Mouse (Mus musculus) lung, postnatal 0 days (tissue): ENCODE data around the gene Xrcc5. TPM values are rescaled to one million over a fixed set of nuclear protein-coding genes. Genes with fewer than 3 reads are reported as not detected.

Experiments used
- ATAC-seq: fragments of 200-750 bp; cut with Nextera tagmentation; 2 replicates; pipeline ENCODE4 v1.8.0; 2017; ENCODE audit warnings: moderate library complexity
- DNase-seq: peaks from one replicate; pipeline ENCODE4 v3.0.0-alpha.2; 2016; ENCODE audit warnings: low spot score
- H3K27ac ChIP-seq: fragments of 300-500 bp; sonication (generic); 2 replicates; pipeline ENCODE4 v1.5.1; 2014; ENCODE audit warnings: antibody characterized with exemption, mild to moderate bottlenecking, low read length, mixed read lengths
- H3K27me3 ChIP-seq: fragments of 300-500 bp; sonication (generic); replicated peaks from 2 replicates; pipeline ENCODE4 v1.6.1; 2014; ENCODE audit warnings: low read length, mixed read lengths; ENCODE audit not compliant: insufficient read depth
- H3K36me3 ChIP-seq: fragments of 300-500 bp; sonication (generic); 2 replicates; pipeline ENCODE4 v1.6.1; 2014; ENCODE audit warnings: low read length, mixed read lengths; ENCODE audit not compliant: insufficient read depth
- H3K4me1 ChIP-seq: fragments of 300-500 bp; sonication (generic); 2 replicates; pipeline ENCODE4 v1.6.1; 2014; ENCODE audit warnings: antibody characterized with exemption, low read depth, low read length, mixed read lengths; ENCODE audit not compliant: insufficient read depth
- H3K4me2 ChIP-seq: fragments of 300-500 bp; sonication (generic); replicated peaks from 2 replicates; pipeline ENCODE4 v1.6.1; 2014; ENCODE audit warnings: low read depth, mild to moderate bottlenecking, low read length, moderate library complexity, mixed read lengths
- H3K4me3 ChIP-seq: fragments of 300-500 bp; sonication (generic); 2 replicates; pipeline ENCODE4 v1.5.1; 2014; ENCODE audit warnings: low read depth, low read length
- H3K9ac ChIP-seq: fragments of 300-500 bp; sonication (generic); replicated peaks from 2 replicates; pipeline ENCODE4 v1.6.1; 2014; ENCODE audit warnings: low read depth, mild to moderate bottlenecking
- H3K9me3 ChIP-seq: fragments of 300-500 bp; sonication (generic); 2 replicates; pipeline ENCODE4 v1.6.1; 2016; ENCODE audit warnings: low read length, mixed read lengths
- CTCF ChIP-seq: IDR thresholded peaks from 2 replicates; pipeline ENCODE4 v1.5.1; 2016; ENCODE audit warnings: antibody characterized with exemption, mild to moderate bottlenecking
- EP300 ChIP-seq: IDR thresholded peaks from 2 replicates; pipeline ENCODE4 v1.6.1; 2016; ENCODE audit warnings: antibody characterized with exemption, mild to moderate bottlenecking, control low read depth
- WGBS: fragments of 180-500 bp; shearing (Covaris S2); extraction: QIAGEN DNeasy Blood & Tissue Kit; methylation state at CpG from one replicate; pipeline ENCODE4 v1.1.7; 2014; 5-methylcytosine and 5-hydroxymethylcytosine counted together
- polyA plus RNA-seq: library from polyadenylated mRNA; unstranded; fragments of >200 nt; fragmentation: Nextera tagmentation; extraction: Ambion mirVana; gene quantifications from 2 replicates; pipeline ENCODE4 v1.2.1, GENCODE M21; 2015

Gene Xrcc5
- polyA plus RNA-seq, 1 experiment from 2014 or later = 10.3 TPM

GRCm38 (mm10) chr1:72286904-72287303 lies 20.3 kb upstream of the Xrcc5 start:
- H3K4me1 ChIP-seq = no peaks in the 10 kb centered on the region
- TF ChIP-seq CTCF = no peak
- no peak for TF ChIP-seq EP300
- no peaks in the 10 kb centered on the region for H3K9me3 ChIP-seq
- ATAC-seq (no peak), DNase-seq (no peak)
- no peak overlapping the region for H3K27ac ChIP-seq
- H3K4me2 ChIP-seq = no peak overlapping the region
- 0 out of 2 replicates have a peak, but pooled peaks cover 3% of the 10 kb centered on the region for H3K27me3 ChIP-seq
- WGBS = 30% methylated on average over 5 of the region's 5 CpGs
- H3K9ac ChIP-seq = no peak overlapping the region
- no peak overlapping the region for H3K4me3 ChIP-seq
- H3K36me3 ChIP-seq = no peaks in the 10 kb centered on the region

- DNase-seq (no peak), ATAC-seq (no peak)
- H3K27ac ChIP-seq = no peak overlapping the region
- no peaks in the 10 kb centered on the region for H3K9me3 ChIP-seq
- H3K9ac ChIP-seq = no peak overlapping the region
- H3K4me3 ChIP-seq = no peak overlapping the region
- no peaks in the 10 kb centered on the region for H3K4me1 ChIP-seq
- no peak for TF ChIP-seq EP300
- TF ChIP-seq CTCF = no peak
- 0 out of 2 replicates have a peak, but pooled peaks cover 3% of the 10 kb centered on the region for H3K27me3 ChIP-seq
- WGBS = 73% methylated on average over 4 of the region's 4 CpGs
- no peaks in the 10 kb centered on the region for H3K36me3 ChIP-seq
- H3K4me2 ChIP-seq = no peak overlapping the region
Measured at GRCm38 (mm10) chr1:72287893-72288292, 19.3 kb upstream of the Xrcc5 start.

- H3K9ac ChIP-seq = no peak overlapping the region
- H3K36me3 ChIP-seq = no peaks in the 10 kb centered on the region
- H3K4me1 ChIP-seq = no peaks in the 10 kb centered on the region
- H3K4me3 ChIP-seq = no peak overlapping the region
- H3K9me3 ChIP-seq = no peaks in the 10 kb centered on the region
- H3K27me3 ChIP-seq = 0 out of 2 replicates have a peak, but pooled peaks cover 3% of the 10 kb centered on the region
- DNase-seq = no peak
- no peak for TF ChIP-seq EP300
- no peak for TF ChIP-seq CTCF
- no peak overlapping the region for H3K27ac ChIP-seq
- WGBS = 86% methylated on average over 4 of the region's 4 CpGs
- H3K4me2 ChIP-seq = no peak overlapping the region
- ATAC-seq = no peak
Measured at GRCm38 (mm10) chr1:72288527-72289150, 18.6 kb upstream of the Xrcc5 start.

- no peaks in the 10 kb centered on the region for H3K4me1 ChIP-seq
- H3K4me2 ChIP-seq = no peak overlapping the region
- no peak overlapping the region for H3K9ac ChIP-seq
- no peak overlapping the region for H3K4me3 ChIP-seq
- TF ChIP-seq EP300 = no peak
- no peak for TF ChIP-seq CTCF
- ATAC-seq (no peak), DNase-seq (no peak)
- no peaks in the 10 kb centered on the region for H3K36me3 ChIP-seq
- no peak overlapping the region for H3K27ac ChIP-seq
- no peaks in the 10 kb centered on the region for H3K27me3 ChIP-seq
- H3K9me3 ChIP-seq = no peaks in the 10 kb centered on the region
- WGBS = 92% methylated on average over 4 of the region's 4 CpGs
Measured at GRCm38 (mm10) chr1:72290896-72291295, 16.3 kb upstream of the Xrcc5 start.

GRCm38 (mm10) chr1:72291421-72291820 lies 15.8 kb upstream of the Xrcc5 start:
- H3K9me3 ChIP-seq = no peaks in the 10 kb centered on the region
- no peak for TF ChIP-seq EP300
- no peak for TF ChIP-seq CTCF
- no peak overlapping the region for H3K4me3 ChIP-seq
- 89% methylated on average over 4 of the region's 4 CpGs for WGBS
- no peaks in the 10 kb centered on the region for H3K4me1 ChIP-seq
- no peak overlapping the region for H3K4me2 ChIP-seq
- H3K27ac ChIP-seq = no peak overlapping the region
- no peak overlapping the region for H3K9ac ChIP-seq
- DNase-seq (no peak), ATAC-seq (no peak)
- no peaks in the 10 kb centered on the region for H3K27me3 ChIP-seq
- no peaks in the 10 kb centered on the region for H3K36me3 ChIP-seq

GRCm38 (mm10) chr1:72291925-72292324 lies 15.3 kb upstream of the Xrcc5 start:
- Histone ChIP-seq H3K9ac (no peak overlapping the region), H3K27me3 (no peaks in the 10 kb centered on the region), H3K36me3 (no peaks in the 10 kb centered on the region), H3K4me1 (no peaks in the 10 kb centered on the region), H3K4me2 (no peak overlapping the region), H3K4me3 (no peak overlapping the region), H3K9me3 (no peaks in the 10 kb centered on the region), H3K27ac (no peak overlapping the region)
- ATAC-seq (no peak), DNase-seq (no peak)
- WGBS = 77% methylated on average over 2 of the region's 2 CpGs
- TF ChIP-seq CTCF = no peak
- no peak for TF ChIP-seq EP300
